Mouse (Mus musculus): ENCODE data around the gene Rftn1. TPM values are rescaled to one million over a fixed set of nuclear protein-coding genes. Genes with fewer than 3 reads are reported as not detected.
"Not testable (repeated sequence)": the region's sequence is repeated elsewhere in the genome, so short reads cannot be mapped to it uniquely, and the experiment has no call there.

The Rftn1 gene
- total and polyA plus RNA-seq, 2 experiments: 2.6 to 3.1 TPM

GRCm38 (mm10) chr17:50116980-50117379 lies 73.5 kb downstream of the Rftn1 start:
- WGBS: 74% methylated on average over 3 of the region's 3 CpGs
- H3K27ac ChIP-seq (replicated peaks; ENCODE audit: insufficient read depth, low read depth, low read length): no peak overlapping the region

GRCm38 (mm10) chr17:50116401-50116800 lies 74.1 kb downstream of the Rftn1 start:
- not testable (repeated sequence) for H3K9ac ChIP-seq (ENCODE audit: low read depth, low read length); H3K27me3 ChIP-seq (ENCODE audit: control insufficient read depth, insufficient read depth, low read length); H3K4me3 ChIP-seq (ENCODE audit: insufficient read depth, low read depth, low read length); H3K79me2 ChIP-seq (ENCODE audit: control insufficient read depth, insufficient read depth, low read length); H3K27ac ChIP-seq (replicated peaks; ENCODE audit: insufficient read depth, low read depth, low read length); DNase-seq (ENCODE audit: extremely low read depth, low read depth, low spot score); H3K4me1 ChIP-seq (ENCODE audit: control insufficient read depth, insufficient read depth, low read length); H3K36me3 ChIP-seq (ENCODE audit: control insufficient read depth, insufficient read depth, low read length)
- WGBS: 85% methylated on average over 1 of the region's 1 CpGs

More at GRCm38 (mm10) chr17:50116980-50117379, 73.5 kb downstream of the Rftn1 start:
- no peak for TF ChIP-seq POLR2A (IDR thresholded peaks at IDR 0.05; ENCODE audit: extremely low read depth, insufficient read depth, low read length)
- no peak for TF ChIP-seq CTCF (IDR thresholded peaks at IDR 0.05; ENCODE audit: low read depth, low read length)
- H3K4me1 ChIP-seq (ENCODE audit: control insufficient read depth, insufficient read depth, low read length): peaks cover 8% of the 10 kb centered on the region; the same call in 1 of the 2 replicates
- H3K27me3 ChIP-seq (ENCODE audit: control insufficient read depth, insufficient read depth, low read length): no peaks in the 10 kb centered on the region
- no peaks in the 10 kb centered on the region for H3K79me2 ChIP-seq (ENCODE audit: control insufficient read depth, insufficient read depth, low read length)
- no peak overlapping the region for H3K4me3 ChIP-seq (ENCODE audit: insufficient read depth, low read depth, low read length)
- DNase-seq (ENCODE audit: extremely low read depth, low read depth, low spot score): no peak
- H3K9ac ChIP-seq (ENCODE audit: low read depth, low read length): no peak overlapping the region
- no peaks in the 10 kb centered on the region for H3K36me3 ChIP-seq (ENCODE audit: control insufficient read depth, insufficient read depth, low read length)

- not testable (repeated sequence) for DNase-seq (ENCODE audit: extremely low read depth, low read depth, low spot score); H3K4me3 ChIP-seq (ENCODE audit: insufficient read depth, low read depth, low read length)
- 94% methylated on average over 3 of the region's 3 CpGs for WGBS
Measured at GRCm38 (mm10) chr17:50115716-50116115, 74.8 kb downstream of the Rftn1 start.

GRCm38 (mm10) chr17:50114659-50115058 lies 75.8 kb downstream of the Rftn1 start:
- Histone ChIP-seq H3K27me3 (ENCODE audit: control insufficient read depth, insufficient read depth, low read length) (no peaks in the 10 kb centered on the region), H3K36me3 (ENCODE audit: control insufficient read depth, insufficient read depth, low read length) (no peaks in the 10 kb centered on the region), H3K27ac (replicated peaks; ENCODE audit: insufficient read depth, low read depth, low read length) (no peak overlapping the region), H3K79me2 (ENCODE audit: control insufficient read depth, insufficient read depth, low read length) (no peaks in the 10 kb centered on the region), H3K4me3 (ENCODE audit: insufficient read depth, low read depth, low read length) (no peak overlapping the region), H3K9ac (ENCODE audit: low read depth, low read length) (no peak overlapping the region), H3K4me1 (ENCODE audit: control insufficient read depth, insufficient read depth, low read length) (peaks cover 6% of the 10 kb centered on the region; the same call in 1 of the 2 replicates)
- 88% methylated on average over 8 of the region's 8 CpGs for WGBS
- TF ChIP-seq POLR2A (IDR thresholded peaks at IDR 0.05; ENCODE audit: extremely low read depth, insufficient read depth, low read length): no peak
- no peak for TF ChIP-seq CTCF (IDR thresholded peaks at IDR 0.05; ENCODE audit: low read depth, low read length)
- no peak for DNase-seq (ENCODE audit: extremely low read depth, low read depth, low spot score)

More at GRCm38 (mm10) chr17:50115716-50116115, 74.8 kb downstream of the Rftn1 start:
- H3K27ac ChIP-seq (replicated peaks; ENCODE audit: insufficient read depth, low read depth, low read length); H3K9ac ChIP-seq (ENCODE audit: low read depth, low read length); H3K36me3 ChIP-seq (ENCODE audit: control insufficient read depth, insufficient read depth, low read length); H3K79me2 ChIP-seq (ENCODE audit: control insufficient read depth, insufficient read depth, low read length); H3K27me3 ChIP-seq (ENCODE audit: control insufficient read depth, insufficient read depth, low read length); H3K4me1 ChIP-seq (ENCODE audit: control insufficient read depth, insufficient read depth, low read length): not testable (repeated sequence)

DNA sequence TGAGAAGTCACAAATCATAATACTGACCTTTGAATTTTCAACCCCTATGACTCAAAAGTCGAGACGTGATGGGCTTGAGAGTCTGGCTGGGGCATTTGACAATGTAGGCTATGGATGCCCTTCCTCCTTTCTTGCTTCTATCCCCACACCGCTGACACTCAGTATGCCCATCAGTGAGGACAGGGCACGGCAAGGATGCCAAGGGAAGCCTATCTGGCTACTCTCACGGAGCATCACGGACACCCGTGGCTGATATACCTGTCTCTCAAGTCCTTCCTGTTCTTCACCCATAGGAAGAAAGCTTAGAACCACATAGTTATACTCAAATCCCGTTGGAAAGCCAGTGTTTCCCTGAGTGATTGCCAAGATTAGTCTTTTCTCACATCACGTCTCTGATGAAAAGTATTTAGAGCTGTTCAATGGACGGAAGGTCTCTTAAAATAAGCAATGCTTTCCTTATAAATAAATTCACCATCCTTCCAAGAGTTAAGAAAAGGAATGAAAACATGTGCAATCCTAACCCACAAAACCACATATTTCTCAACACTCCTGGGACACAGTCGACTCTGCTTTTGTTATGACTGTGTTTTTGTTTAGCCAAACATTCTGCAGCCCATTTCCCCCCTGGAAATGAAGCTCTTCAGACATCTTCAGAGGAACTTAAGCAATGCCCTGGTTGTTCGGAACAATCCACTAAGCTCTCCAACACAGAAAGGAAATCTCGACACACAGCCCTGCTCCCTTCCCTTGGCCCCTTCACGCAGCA lies 79.6 kb downstream of the Rftn1 start:
- H3K4me3 ChIP-seq (ENCODE audit: insufficient read depth, low read depth, low read length): no peak overlapping the region
- no peak overlapping the region for H3K9ac ChIP-seq (ENCODE audit: low read depth, low read length)
- no peaks in the 10 kb centered on the region for H3K27me3 ChIP-seq (ENCODE audit: control insufficient read depth, insufficient read depth, low read length)
- no peak overlapping the region for H3K27ac ChIP-seq (replicated peaks; ENCODE audit: insufficient read depth, low read depth, low read length)
- H3K4me1 ChIP-seq (ENCODE audit: control insufficient read depth, insufficient read depth, low read length): no peaks in the 10 kb centered on the region
- TF ChIP-seq POLR2A (IDR thresholded peaks at IDR 0.05; ENCODE audit: extremely low read depth, insufficient read depth, low read length) (no peak), CTCF (IDR thresholded peaks at IDR 0.05; ENCODE audit: low read depth, low read length) (no peak)
- DNase-seq (ENCODE audit: extremely low read depth, low read depth, low spot score): peak; percentile 35
- no peaks in the 10 kb centered on the region for H3K36me3 ChIP-seq (ENCODE audit: control insufficient read depth, insufficient read depth, low read length)
- 75% methylated on average over 14 of the region's 14 CpGs for WGBS
- H3K79me2 ChIP-seq (ENCODE audit: control insufficient read depth, insufficient read depth, low read length): no peaks in the 10 kb centered on the region

- no peak for TF ChIP-seq CTCF (IDR thresholded peaks at IDR 0.05; ENCODE audit: low read depth, low read length)
- no peak for TF ChIP-seq POLR2A (IDR thresholded peaks at IDR 0.05; ENCODE audit: extremely low read depth, insufficient read depth, low read length)
- no peak overlapping the region for H3K27ac ChIP-seq (replicated peaks; ENCODE audit: insufficient read depth, low read depth, low read length)
- DNase-seq (ENCODE audit: extremely low read depth, low read depth, low spot score): no peak
- no peaks in the 10 kb centered on the region for H3K27me3 ChIP-seq (ENCODE audit: control insufficient read depth, insufficient read depth, low read length)
- H3K9ac ChIP-seq (ENCODE audit: low read depth, low read length): no peak overlapping the region
- no peak overlapping the region for H3K4me3 ChIP-seq (ENCODE audit: insufficient read depth, low read depth, low read length)
- H3K79me2 ChIP-seq (ENCODE audit: control insufficient read depth, insufficient read depth, low read length): no peaks in the 10 kb centered on the region
- H3K36me3 ChIP-seq (ENCODE audit: control insufficient read depth, insufficient read depth, low read length): no peaks in the 10 kb centered on the region
- H3K4me1 ChIP-seq (ENCODE audit: control insufficient read depth, insufficient read depth, low read length): no peaks in the 10 kb centered on the region
- 92% methylated on average over 10 of the region's 10 CpGs for WGBS
Measured at GRCm38 (mm10) chr17:50106811-50107210, 83.7 kb downstream of the Rftn1 start.
